Mouse (Mus musculus): ENCODE results near the gene Vav2.

The Vav2 gene

GRCm38 (mm10) chr2:27321431-27321875 lies 105.4 kb downstream of the Vav2 start:
- no peak for DNase-seq (ENCODE audit: low read depth, low spot score)

DNA sequence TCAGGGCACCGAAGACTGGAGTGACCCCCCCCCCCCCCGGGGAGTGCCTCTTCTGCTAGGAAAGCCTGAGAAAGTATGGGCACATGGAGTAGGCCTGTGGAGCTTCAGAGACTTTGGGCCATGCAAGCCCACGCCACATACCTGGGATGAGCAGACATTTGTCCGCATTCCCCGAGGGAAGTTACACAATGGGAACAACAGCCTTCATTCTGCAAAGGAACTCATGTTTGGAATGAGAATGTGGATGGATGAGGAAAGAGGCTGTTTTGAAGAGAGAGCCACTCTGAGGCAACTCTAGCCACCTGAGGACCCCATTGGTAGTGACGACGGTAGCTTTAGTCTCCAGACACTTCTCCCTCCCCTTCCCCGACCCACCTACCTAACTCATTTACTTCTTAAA lies 106.0 kb downstream of the Vav2 start:
- no peak for DNase-seq (ENCODE audit: low read depth, low spot score)

DNA sequence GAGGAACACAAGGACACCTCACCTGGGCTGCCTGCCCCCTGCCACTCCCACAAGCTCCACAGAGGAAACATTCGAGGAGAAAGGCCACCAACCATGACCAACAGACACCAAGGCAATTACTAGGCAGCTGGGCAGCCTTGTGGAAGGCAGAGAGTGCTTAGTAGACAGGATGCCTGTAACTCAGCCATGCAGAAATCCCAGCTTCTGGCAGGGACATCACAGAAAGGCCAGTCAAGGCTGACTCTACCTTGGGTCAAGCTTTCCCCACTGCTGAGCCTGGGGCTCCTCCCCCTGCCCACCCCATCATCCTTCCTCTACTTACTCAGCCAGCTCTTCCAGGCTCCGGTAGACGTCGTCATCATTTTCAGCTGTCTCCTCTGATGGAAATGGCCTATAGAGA lies 108.2 kb downstream of the Vav2 start:
- no peak for DNase-seq (ENCODE audit: low read depth, low spot score)

- DNase-seq (ENCODE audit: low read depth, low spot score), result no peak
Measured at GRCm38 (mm10) chr2:27318197-27318596, 108.6 kb downstream of the Vav2 start.

DNA sequence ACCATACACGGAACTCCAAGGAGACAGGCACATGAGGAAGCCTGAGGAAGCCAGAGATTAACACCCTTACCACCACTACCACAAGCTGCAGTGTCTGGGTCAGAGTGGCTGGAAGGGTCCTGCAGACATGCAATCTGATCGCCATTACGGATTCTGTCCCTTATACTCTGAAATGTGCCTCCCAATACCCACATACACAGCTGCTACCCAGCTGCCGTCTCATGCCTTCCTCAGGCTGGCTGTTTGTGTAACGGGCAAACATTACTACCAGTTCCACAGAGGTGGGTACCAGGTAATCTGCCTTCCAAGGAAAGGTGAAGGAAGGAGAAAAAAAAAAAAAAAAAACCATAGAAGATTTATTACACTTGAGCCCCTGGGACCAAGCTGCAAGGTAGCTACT lies 110.7 kb downstream of the Vav2 start:
- DNase-seq (ENCODE audit: low read depth, low spot score), result no peak

GRCm38 (mm10) chr2:27314269-27314668 lies 112.6 kb downstream of the Vav2 start:
- no peak for DNase-seq (ENCODE audit: low read depth, low spot score)

GRCm38 (mm10) chr2:27312500-27312899 lies 114.3 kb downstream of the Vav2 start:
- no peak for DNase-seq (ENCODE audit: low read depth, low spot score)

DNA sequence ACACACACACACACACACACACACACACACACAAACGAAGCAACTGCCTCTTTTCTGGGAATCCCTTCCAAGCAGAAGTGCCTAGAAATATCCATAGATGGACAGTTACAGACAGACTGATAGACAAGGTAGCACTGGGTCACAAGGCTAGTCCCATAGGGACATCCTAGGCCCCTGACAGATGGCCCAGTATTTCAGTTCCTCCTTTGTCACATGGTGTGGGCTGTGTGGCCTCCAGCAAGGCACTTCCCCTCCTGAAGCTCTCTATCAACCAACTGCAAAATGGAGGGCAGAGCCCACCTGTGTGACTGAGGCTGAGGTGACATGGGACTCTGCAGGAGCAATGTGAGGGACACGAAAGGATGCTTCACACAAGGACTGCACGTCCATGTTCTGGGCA lies 115.2 kb downstream of the Vav2 start:
- DNase-seq (ENCODE audit: low read depth, low spot score), result no peak

DNA sequence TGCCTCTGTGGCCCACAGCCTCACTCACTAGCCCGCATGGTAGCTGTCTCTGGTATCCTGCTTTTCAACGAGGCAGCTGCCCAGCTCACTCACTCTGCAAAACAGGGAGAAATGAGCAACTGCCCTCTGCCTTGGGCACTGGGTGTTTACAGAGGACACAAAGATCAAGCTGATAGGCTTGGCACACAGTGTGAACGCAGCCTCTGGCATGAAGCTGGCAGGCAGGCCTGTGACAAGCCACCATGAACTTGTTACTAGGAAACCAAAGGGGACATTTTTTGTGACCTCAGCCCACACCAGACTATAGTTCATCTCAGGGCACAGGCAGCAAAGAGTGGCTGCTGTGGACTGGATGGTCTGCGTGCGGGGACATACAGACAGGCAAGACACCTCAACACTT lies 115.9 kb downstream of the Vav2 start:
- DNase-seq (ENCODE audit: low read depth, low spot score), result no peak

DNA sequence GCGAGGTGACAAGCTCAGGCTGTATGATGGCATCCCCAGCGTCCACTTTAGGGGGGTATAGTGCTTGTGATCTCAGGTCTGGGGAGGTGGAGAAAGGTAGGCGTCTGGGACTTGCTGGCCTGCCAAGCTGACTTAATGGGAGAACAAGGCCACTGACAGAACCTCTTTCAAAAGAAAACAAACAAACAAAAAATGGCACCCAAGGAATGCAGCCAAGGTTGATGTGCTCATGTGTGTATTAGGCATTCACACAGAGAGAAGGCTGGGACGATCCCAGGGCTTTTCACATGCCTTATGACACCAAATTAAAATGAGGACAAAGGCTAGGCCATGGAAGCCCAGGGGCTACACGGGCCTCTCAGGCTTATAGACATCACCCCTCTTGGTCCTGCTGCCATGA lies 116.6 kb downstream of the Vav2 start:
- no peak for DNase-seq (ENCODE audit: low read depth, low spot score)

GRCm38 (mm10) chr2:27306628-27307027 lies 120.2 kb downstream of the Vav2 start:
- DNase-seq (ENCODE audit: low read depth, low spot score), result no peak

DNA sequence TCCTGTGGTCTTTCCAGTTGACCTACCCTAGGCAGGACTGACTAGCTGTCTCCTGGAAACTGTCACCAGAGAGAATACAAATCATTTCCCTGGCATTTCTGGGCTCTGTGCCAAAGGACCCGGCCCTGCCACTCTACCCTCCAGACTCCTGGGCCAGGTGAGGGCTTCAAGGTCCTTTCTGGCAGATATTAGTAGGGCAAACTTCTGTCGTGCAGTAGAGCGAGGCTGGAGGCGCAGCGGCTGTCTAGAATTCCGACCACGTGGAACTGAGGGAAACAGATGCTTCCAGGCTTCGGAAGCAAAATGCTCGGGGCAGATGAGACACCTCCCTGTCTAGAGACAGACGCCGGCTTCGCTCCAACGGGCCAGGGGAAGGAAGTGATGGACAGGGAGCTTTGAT lies 122.1 kb downstream of the Vav2 start:
- DNase-seq (ENCODE audit: low read depth, low spot score), result no peak

GRCm38 (mm10) chr2:27304074-27304473 lies 122.8 kb downstream of the Vav2 start:
- no peak for DNase-seq (ENCODE audit: low read depth, low spot score)

DNA sequence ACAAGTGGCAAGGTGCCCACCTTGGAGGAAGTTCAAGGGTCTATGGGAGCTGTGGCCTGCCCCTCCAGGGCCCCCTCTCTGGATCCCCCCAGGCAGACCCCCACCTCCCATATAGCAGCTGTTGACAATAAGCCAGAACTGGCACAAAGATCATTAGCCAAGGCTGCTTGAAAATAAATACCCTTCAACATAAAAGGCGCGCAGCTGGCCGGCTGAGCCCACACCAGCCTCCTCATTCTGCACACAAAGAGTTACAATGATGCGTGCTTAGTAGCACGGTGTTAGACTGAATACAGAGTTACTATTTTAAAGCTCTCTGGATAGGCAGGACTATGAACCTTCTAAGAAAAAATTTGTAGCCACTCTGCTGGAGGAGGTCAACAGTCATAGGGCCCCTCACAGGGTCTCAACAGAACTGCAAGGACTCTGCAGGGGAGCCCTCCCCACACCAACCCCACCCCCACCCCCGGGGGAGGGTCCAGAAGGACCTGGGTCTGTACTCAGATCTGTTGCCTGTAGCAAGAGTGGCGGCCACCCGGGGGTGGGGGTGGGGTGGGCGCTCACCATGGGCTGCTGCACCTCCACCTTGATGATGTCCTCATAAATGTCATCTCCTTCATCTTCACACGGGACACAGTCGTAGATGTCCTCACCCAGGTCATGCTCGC lies 125.3 kb downstream of the Vav2 start:
- DNase-seq (ENCODE audit: low read depth, low spot score), result no peak

- no peak for DNase-seq (ENCODE audit: low read depth, low spot score)
Measured at GRCm38 (mm10) chr2:27300725-27301443, 125.9 kb downstream of the Vav2 start.

DNA sequence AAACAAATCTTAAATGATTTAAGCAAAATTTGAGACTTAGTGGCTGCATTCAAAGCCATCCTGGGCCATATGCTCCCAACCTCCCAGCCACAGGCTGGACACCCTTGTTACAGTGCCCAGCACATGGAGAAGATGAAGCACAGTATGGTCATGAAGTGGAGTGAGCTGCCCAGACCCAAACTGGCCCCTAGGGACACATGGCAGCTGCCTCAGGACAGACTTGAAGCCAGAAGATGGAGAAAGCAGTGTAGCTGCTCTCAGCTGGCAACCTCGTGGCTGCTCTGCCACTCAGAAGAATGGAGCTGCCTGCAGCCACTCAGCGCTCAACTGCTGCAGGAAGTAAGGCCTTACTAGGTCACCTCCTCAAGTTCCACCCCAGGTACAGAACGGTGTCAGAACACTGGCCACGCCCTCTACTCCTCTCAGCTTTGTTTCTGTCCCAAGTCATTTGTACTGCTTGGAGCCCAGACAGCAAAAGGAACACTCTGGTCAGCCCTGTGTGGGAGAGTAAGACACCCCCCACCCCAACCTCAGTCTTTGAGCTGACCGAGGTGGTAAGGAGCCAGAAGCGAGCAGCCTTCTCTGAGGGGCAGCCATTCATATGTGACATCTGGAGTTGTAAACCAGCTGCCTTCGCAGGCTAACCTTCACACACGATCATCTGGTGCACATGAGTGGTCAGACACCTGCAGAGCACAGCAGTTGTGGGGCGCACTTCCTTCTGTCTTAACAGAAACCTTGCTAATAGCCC lies 130.0 kb downstream of the Vav2 start:
- DNase-seq (ENCODE audit: low read depth, low spot score), result no peak

DNA sequence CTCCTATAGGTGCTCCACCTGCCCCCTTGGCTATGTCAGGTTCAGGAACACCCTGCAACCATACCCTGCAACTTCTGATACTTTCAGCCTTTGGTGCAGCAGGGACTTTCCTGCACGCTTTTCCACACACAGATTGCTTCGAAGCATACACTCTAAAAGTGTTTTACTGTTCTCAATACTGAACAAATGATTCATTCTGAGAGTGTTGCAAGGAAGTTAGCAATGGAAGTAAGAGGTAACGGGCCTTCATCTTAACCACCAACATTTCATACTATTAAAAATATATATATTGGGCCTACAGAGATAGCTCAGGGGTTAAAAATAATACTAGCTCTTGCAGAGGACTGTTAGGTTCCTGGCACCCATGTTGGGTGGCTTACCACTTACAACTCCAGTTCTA lies 132.1 kb downstream of the Vav2 start:
- DNase-seq (ENCODE audit: low read depth, low spot score), result no peak

DNA sequence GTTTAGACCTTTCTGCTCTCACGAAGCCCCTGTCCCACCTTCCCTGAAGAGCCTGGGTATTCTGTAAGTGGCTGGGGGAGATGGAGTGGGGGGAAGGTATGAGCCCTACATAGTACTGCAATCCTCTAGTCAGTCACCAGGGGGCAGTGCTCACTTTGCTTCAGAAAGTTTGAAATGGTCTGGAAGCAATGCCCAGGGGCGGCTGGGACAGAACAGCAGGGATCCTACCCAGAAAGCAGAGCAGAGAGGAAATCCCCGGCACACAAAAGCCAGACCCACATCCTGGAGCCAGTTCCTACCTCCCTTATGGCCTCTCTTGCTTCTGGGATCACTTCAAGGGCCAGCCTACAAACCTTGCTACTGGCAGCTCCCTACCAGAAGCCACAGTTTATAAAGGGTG lies 137.8 kb downstream of the Vav2 start:
- DNase-seq (ENCODE audit: low read depth, low spot score), result peak; percentile 76

DNA sequence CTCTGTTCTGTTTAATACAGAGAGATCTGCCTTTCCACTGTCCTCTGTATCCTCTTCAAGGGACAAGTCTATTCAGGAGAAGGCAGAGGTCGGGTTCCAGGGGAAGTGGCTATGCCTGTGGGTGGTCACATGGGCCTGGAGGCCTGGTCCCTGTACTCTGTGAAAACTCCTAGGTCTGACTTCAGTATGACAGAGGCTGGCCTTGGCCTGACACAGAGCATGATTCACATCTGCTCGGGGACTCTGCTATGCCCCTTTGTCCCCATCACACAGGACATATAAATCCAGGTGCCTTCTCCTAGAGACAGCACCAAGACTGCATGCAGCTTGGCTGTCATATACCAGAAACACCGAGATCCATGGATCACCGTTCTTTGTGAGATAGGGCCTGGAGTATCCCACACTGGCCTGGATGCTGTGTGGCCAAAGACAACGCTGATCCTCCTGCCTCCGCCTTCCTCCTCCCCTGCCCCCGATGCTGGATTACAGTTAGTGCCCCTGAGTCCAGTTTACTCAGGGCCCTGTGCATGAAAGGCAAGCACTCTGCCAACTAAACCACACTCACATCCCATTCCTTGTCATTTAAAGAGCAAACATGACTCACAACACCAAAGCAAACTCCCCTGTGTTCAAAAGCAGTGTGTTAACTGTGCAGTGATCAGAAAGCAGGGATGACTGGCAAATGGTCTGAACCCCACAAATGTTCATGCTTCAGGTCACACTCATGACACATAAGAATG lies 139.7 kb downstream of the Vav2 start:
- no peak for DNase-seq (ENCODE audit: low read depth, low spot score)

- DNase-seq (ENCODE audit: low read depth, low spot score), result no peak
Measured at GRCm38 (mm10) chr2:27284441-27284840, 142.4 kb downstream of the Vav2 start.

DNA sequence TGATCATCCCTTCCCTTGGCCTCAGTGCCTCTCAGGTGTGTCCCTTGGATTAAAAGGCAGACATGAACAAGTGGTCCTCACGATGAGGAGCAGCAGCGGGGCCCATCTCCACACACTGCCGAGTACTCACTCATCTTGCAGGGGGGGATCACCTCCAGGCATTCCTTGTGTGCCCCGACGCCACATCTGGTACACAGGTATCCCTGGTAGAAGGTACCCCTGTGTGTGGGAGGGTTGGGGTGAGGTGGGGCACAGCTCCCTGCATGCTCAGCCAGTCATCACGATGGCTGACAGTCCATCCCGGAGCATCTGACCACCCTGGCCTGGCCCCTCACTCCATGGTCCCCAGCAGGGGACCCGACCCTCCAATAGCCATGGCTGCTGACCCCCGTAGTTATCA lies 145.1 kb downstream of the Vav2 start:
- no peak for DNase-seq (ENCODE audit: low read depth, low spot score)
